Mouse (Mus musculus) heart, postnatal 14 days (tissue): ENCODE measurements around the gene Ddah1. TPM values are rescaled to one million over a fixed set of nuclear protein-coding genes. Genes with fewer than 3 reads are reported as not detected.
A peak's percentile ranks its signal among the peaks of the same experiment; 100 is the strongest.
"Not testable (repeated sequence)": the region's sequence is repeated elsewhere in the genome, so short reads cannot be mapped to it uniquely, and the experiment has no call there.

Experiments
- DNase-seq, 2 experiments: peaks; one replicate each; pipeline ENCODE4 v3.0.0; 2021 to 2022
- intact Hi-C: fragments of 180-260 bp; cut with DNase I; formaldehyde crosslinking; loops from one replicate; pipeline ENCODE4 v1.15.1; 2025
- total RNA-seq, 2 experiments: library from RNA; stranded (reverse); gene quantifications; 2 replicates each; pipeline ENCODE4 v1.2.3; 2021

The Ddah1 gene
- total RNA-seq, 2 experiments from 2014 or later, result 9.2 to 13.4 TPM

GRCm38 (mm10) chr3:145894131-145894530 lies 135.7 kb downstream of the Ddah1 start:
- DNase-seq, result peak in 1 of 2 experiments; percentile 33
- intact Hi-C loops, result no loop called here

- intact Hi-C loops, result no loop called here
- peak; percentile 64 to 75 for DNase-seq
Measured at GRCm38 (mm10) chr3:145897749-145898148, 139.3 kb downstream of the Ddah1 start.

GRCm38 (mm10) chr3:145899832-145900231 lies 141.4 kb downstream of the Ddah1 start:
- DNase-seq, result peak; percentile 49 to 58
- intact Hi-C loops, result loop anchor here (10.0 kb wide), 1 partner anchor 425 kb away; no protein-coding TSS in a partner anchor

- intact Hi-C loops, result loop anchor here (10.0 kb wide), 1 partner anchor 429 kb away; no protein-coding TSS in a partner anchor
- no peak for DNase-seq
Measured at GRCm38 (mm10) chr3:145903530-145903929, 145.1 kb downstream of the Ddah1 start.

GRCm38 (mm10) chr3:145904850-145905776 lies 146.6 kb downstream of the Ddah1 start:
- DNase-seq, result peak; percentile 76 to 82
- intact Hi-C loops, result loop anchor here (1.0 to 10.0 kb wide), 6 partner anchors 47 to 430 kb away; partner anchors contain the start of gene Ccn1

- intact Hi-C loops, result loop anchor here (10.0 kb wide), 1 partner anchor 432 kb away; no protein-coding TSS in a partner anchor
- no peak for DNase-seq
Measured at GRCm38 (mm10) chr3:145906582-145906981, 148.1 kb downstream of the Ddah1 start.

GRCm38 (mm10) chr3:145912512-145912911 lies 154.0 kb downstream of the Ddah1 start:
- intact Hi-C loops, result no loop called here

GRCm38 (mm10) chr3:145913263-145913662 lies 154.8 kb downstream of the Ddah1 start:
- no peak for DNase-seq
- intact Hi-C loops, result no loop called here

More at GRCm38 (mm10) chr3:145912512-145912911, 154.0 kb downstream of the Ddah1 start:
- no peak for DNase-seq

- DNase-seq, intact Hi-C loops: not testable (repeated sequence)
Measured at GRCm38 (mm10) chr3:145913942-145914341, 155.5 kb downstream of the Ddah1 start.

GRCm38 (mm10) chr3:145916374-145916773 lies 157.9 kb downstream of the Ddah1 start:
- intact Hi-C loops, result no loop called here
- no peak for DNase-seq

GRCm38 (mm10) chr3:145916826-145917225 lies 158.4 kb downstream of the Ddah1 start:
- intact Hi-C loops, result no loop called here

GRCm38 (mm10) chr3:145922019-145922854 lies 163.8 kb downstream of the Ddah1 start, which contains the start of gene Bcl10:
TSS of gene Bcl10 (plus strand) at chr3:145922804.
- intact Hi-C loops, result loop anchor here (5.0 to 10.0 kb wide), 3 partner anchors 275 to 807 kb away; partner anchors contain the start of genes Ccn1 and Odf2l
- DNase-seq, result no peak

More at GRCm38 (mm10) chr3:145916826-145917225, 158.4 kb downstream of the Ddah1 start:
- DNase-seq, result no peak

- no peak for DNase-seq
- intact Hi-C loops, result loop anchor here (5.0 to 10.0 kb wide), 3 partner anchors 276 to 808 kb away; partner anchors contain the start of genes Ccn1 and Odf2l
Measured at GRCm38 (mm10) chr3:145922971-145923370, 164.5 kb downstream of the Ddah1 start.

GRCm38 (mm10) chr3:145923874-145924577 lies 165.6 kb downstream of the Ddah1 start:
- DNase-seq, result peak; percentile 99
- intact Hi-C loops, result loop anchor here (5.0 to 10.0 kb wide), 3 partner anchors 277 to 809 kb away; partner anchors contain the start of genes Ccn1 and Odf2l

GRCm38 (mm10) chr3:145924649-145925337 lies 166.3 kb downstream of the Ddah1 start:
- DNase-seq, result peak; percentile 49 to 59
- intact Hi-C loops, result loop anchor here (5.0 to 10.0 kb wide), 3 partner anchors 277 to 810 kb away; partner anchors contain the start of genes Ccn1 and Odf2l

GRCm38 (mm10) chr3:145925506-145925905 lies 167.0 kb downstream of the Ddah1 start:
- intact Hi-C loops, result loop anchor here (10.0 kb wide), 1 partner anchor 811 kb away; the partner anchor contains the start of gene Odf2l
- no peak for DNase-seq

- intact Hi-C loops, result loop anchor here (10.0 kb wide), 1 partner anchor 815 kb away; the partner anchor contains the start of gene Odf2l
- DNase-seq, result no peak
Measured at GRCm38 (mm10) chr3:145929525-145930400, 171.3 kb downstream of the Ddah1 start.

GRCm38 (mm10) chr3:145933845-145934244 lies 175.4 kb downstream of the Ddah1 start:
- DNase-seq, result no peak
- intact Hi-C loops, result no loop called here
